Mouse (Mus musculus): ENCODE measurements at regions not wholly inside any gene's neighbourhood (a gene's known extent, or its start where the extent isn't known, plus 50 kb on each side); places are given as distances from the start of the nearest gene placed in this dataset.

DNA sequence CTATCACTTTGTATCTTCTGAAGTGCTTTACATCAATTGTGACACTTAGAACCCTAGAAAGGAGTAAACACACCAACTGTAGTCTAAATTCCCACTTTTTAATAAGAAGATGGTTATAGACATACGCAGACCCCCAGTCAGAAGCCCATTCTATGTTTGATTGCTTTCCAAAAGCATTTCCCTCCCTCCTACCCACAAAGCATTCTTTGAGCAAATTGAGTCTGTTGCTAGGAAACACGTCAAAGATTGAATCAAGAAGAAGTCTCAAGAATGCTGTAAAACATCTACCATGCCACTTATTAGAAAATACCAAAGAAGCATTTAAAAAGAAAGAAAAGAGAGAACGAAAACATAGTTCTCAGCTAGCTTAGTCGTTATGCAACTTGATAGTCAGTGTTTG is 352.3 kb upstream of the Lrp1b start:
- DNase-seq (ENCODE audit: low spot score), result no peak

DNA sequence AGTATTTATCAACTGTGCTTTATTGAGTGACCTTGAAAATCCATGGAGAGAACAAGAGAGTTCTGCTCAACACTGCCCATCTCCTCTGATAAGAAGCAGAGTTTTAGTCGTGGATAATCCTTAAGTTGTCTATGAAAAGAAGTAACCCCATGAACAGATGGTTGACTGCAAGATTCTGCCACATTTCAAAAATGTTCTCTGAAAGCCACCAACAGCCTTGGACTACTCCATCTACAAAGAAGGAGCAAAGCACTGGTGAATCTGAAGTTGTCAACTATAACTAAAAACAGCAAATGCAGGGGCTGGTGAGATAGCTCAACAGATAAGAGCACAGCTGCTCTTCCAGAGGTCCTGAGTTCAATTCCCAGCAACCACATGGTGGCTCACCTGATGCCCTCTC is 337.6 kb upstream of the Lrp1b start:
- DNase-seq (ENCODE audit: low spot score), result no peak

DNA sequence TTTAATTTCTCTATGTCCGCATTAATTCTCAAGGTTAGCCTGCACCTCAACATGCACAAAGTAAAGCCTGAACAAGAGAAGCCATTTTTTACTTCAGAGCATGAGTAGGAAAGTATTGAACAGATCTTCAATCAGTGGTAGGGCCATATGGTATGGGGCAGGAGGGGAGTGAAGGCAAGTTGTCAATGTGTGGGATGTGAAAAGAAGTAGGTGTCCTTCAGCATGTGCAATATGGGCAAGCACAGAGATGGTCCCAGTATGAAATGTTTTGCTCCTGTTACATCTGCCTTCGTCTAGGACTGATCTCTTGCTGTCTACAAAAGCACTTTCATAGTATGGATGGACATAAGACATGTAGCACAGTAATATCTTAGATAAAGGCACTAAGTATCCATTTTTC is 315.3 kb upstream of the Lrp1b start:
- DNase-seq (ENCODE audit: low spot score), result peak; percentile 69
